Mouse (Mus musculus) midbrain, postnatal 0 days (tissue): ENCODE measurements around the gene Rasgrp2. TPM values are rescaled to one million over a fixed set of nuclear protein-coding genes. Genes with fewer than 3 reads are reported as not detected.

Source experiments
- ATAC-seq: fragments of 200-750 bp; cut with Nextera tagmentation; 2 replicates; pipeline ENCODE4 v1.8.0; 2017; ENCODE audit warnings: moderate number of reproducible peaks, mild to moderate bottlenecking, moderate TSS enrichment, moderate library complexity; ENCODE audit not compliant: low FRiP score
- DNase-seq: peaks from one replicate; pipeline ENCODE4 v3.0.0-alpha.2; 2015; ENCODE audit warnings: low spot score
- H3K27ac ChIP-seq: fragments of 300-500 bp; sonication (generic); 2 replicates; pipeline ENCODE4 v1.5.1; 2014; ENCODE audit warnings: low read depth, mild to moderate bottlenecking, low read length, mixed read lengths
- H3K27me3 ChIP-seq: fragments of 300-500 bp; sonication (generic); 2 replicates; pipeline ENCODE4 v1.6.1; 2014; ENCODE audit warnings: low read length, control low read depth, mixed read lengths; ENCODE audit not compliant: insufficient read depth
- H3K36me3 ChIP-seq: fragments of 300-500 bp; sonication (generic); 2 replicates; pipeline ENCODE4 v1.6.1; 2014; ENCODE audit warnings: low read length, control low read depth, mixed read lengths; ENCODE audit not compliant: insufficient read depth
- H3K4me1 ChIP-seq: fragments of 300-500 bp; sonication (generic); 2 replicates; pipeline ENCODE4 v1.6.1; 2014; ENCODE audit warnings: mild to moderate bottlenecking, control low read depth, antibody characterized with exemption, low read length, mixed read lengths; ENCODE audit not compliant: insufficient read depth
- H3K4me2 ChIP-seq: fragments of 300-500 bp; sonication (generic); 2 replicates; pipeline ENCODE4 v1.6.1; 2014; ENCODE audit warnings: low read depth, mild to moderate bottlenecking, low read length, mixed read lengths; ENCODE audit not compliant: poor library complexity, severe bottlenecking
- H3K4me3 ChIP-seq: fragments of 300-500 bp; sonication (generic); 2 replicates; pipeline ENCODE4 v1.5.1; 2014; ENCODE audit warnings: low read depth, mild to moderate bottlenecking, low read length, moderate library complexity
- H3K9ac ChIP-seq: fragments of 300-500 bp; sonication (generic); replicated peaks from 2 replicates; pipeline ENCODE4 v1.6.1; 2014; ENCODE audit warnings: mild to moderate bottlenecking, low read length, moderate library complexity, mixed read lengths; ENCODE audit not compliant: poor library complexity, severe bottlenecking
- H3K9me3 ChIP-seq: fragments of 300-500 bp; sonication (generic); 2 replicates; pipeline ENCODE4 v1.6.1; 2016; ENCODE audit warnings: low read length, control low read depth
- CTCF ChIP-seq: IDR thresholded peaks from 2 replicates; pipeline ENCODE4 v1.5.1; 2016; ENCODE audit warnings: antibody characterized with exemption, mild to moderate bottlenecking
- WGBS: fragments of 180-500 bp; shearing (Covaris S2); extraction: QIAGEN DNeasy Blood & Tissue Kit; methylation state at CpG from one replicate; pipeline ENCODE4 v1.1.7; 2014; 5-methylcytosine and 5-hydroxymethylcytosine counted together
- polyA plus RNA-seq: library from polyadenylated mRNA; unstranded; fragments of >200 nt; fragmentation: Nextera tagmentation; extraction: Ambion mirVana; gene quantifications from 2 replicates; pipeline ENCODE4 v1.2.1, GENCODE M21; 2015
- total RNA-seq: library from RNA; depleted of rRNA; stranded (reverse); fragments of >200 nt; gene quantifications from 2 replicates; pipeline ENCODE4 v1.2.3, GENCODE M21; 2014

Rasgrp2 gene
- total and polyA plus RNA-seq, 2 experiments from 2014 or later = 232 to 291 TPM

GRCm38 (mm10) chr19:6428501-6429200 lies 29.5 kb downstream of the Rasgrp2 start:
- peaks cover 47% of the 10 kb centered on the region for H3K4me1 ChIP-seq
- H3K27ac ChIP-seq = 0 out of 2 replicates have a peak overlapping the region, but pooled peaks have one; percentile 32
- H3K9me3 ChIP-seq = no peaks in the 10 kb centered on the region
- peak overlapping the region; percentile 27 for H3K4me3 ChIP-seq
- ATAC-seq (0 out of 2 replicates have a peak, but pooled peaks have one; percentile 41), DNase-seq (no peak)
- peak overlapping the region; percentile 51 for H3K9ac ChIP-seq
- WGBS = 12% methylated on average over 44 of the region's 60 CpGs
- peak overlapping the region; percentile 50 for H3K4me2 ChIP-seq
- no peaks in the 10 kb centered on the region for H3K27me3 ChIP-seq
- peaks cover 8% of the 10 kb centered on the region; the same call in 1 of the 2 replicates for H3K36me3 ChIP-seq
- TF ChIP-seq CTCF = 0 out of 2 replicates have a peak, but pooled peaks have one; percentile 26

GRCm38 (mm10) chr19:6443016-6443415 lies 43.9 kb downstream of the Rasgrp2 start:
- Histone ChIP-seq H3K4me1 (peaks cover 45% of the 10 kb centered on the region), H3K4me3 (no peak overlapping the region), H3K27me3 (no peaks in the 10 kb centered on the region), H3K36me3 (no peaks in the 10 kb centered on the region), H3K4me2 (no peak overlapping the region), H3K9ac (no peak overlapping the region), H3K27ac (no peak overlapping the region), H3K9me3 (no peaks in the 10 kb centered on the region)
- ATAC-seq (no peak), DNase-seq (no peak)
- no peak for TF ChIP-seq CTCF
- WGBS = 66% methylated on average over 10 of the region's 10 CpGs

GRCm38 (mm10) chr19:6445761-6446423 lies 46.8 kb downstream of the Rasgrp2 start:
- DNase-seq (peak; percentile 91), ATAC-seq (peak; percentile 88)
- WGBS = 5% methylated on average over 10 of the region's 10 CpGs
- peaks cover 5% of the 10 kb centered on the region; the same call in 1 of the 2 replicates for H3K36me3 ChIP-seq
- H3K4me3 ChIP-seq = 0 out of 2 replicates have a peak overlapping the region, but pooled peaks have one; percentile 9
- peak overlapping the region; percentile 85 for H3K27ac ChIP-seq
- H3K27me3 ChIP-seq = no peaks in the 10 kb centered on the region
- H3K9ac ChIP-seq = peak overlapping the region; percentile 52
- H3K9me3 ChIP-seq = no peaks in the 10 kb centered on the region
- peak; percentile 28; the same call in 1 of the 2 replicates for TF ChIP-seq CTCF
- H3K4me2 ChIP-seq = peak overlapping the region; percentile 42
- H3K4me1 ChIP-seq = peaks cover 42% of the 10 kb centered on the region

GRCm38 (mm10) chr19:6446736-6447437 lies 47.7 kb downstream of the Rasgrp2 start:
- H3K27ac ChIP-seq = peak overlapping the region; percentile 85
- no peak for TF ChIP-seq CTCF
- peaks cover 43% of the 10 kb centered on the region for H3K4me1 ChIP-seq
- H3K36me3 ChIP-seq = peaks cover 5% of the 10 kb centered on the region; the same call in 1 of the 2 replicates
- no peak overlapping the region for H3K4me3 ChIP-seq
- DNase-seq (peak; percentile 65), ATAC-seq (no peak)
- peak overlapping the region; percentile 46 for H3K9ac ChIP-seq
- 0 out of 2 replicates have a peak overlapping the region, but pooled peaks have one; percentile 42 for H3K4me2 ChIP-seq
- no peaks in the 10 kb centered on the region for H3K27me3 ChIP-seq
- H3K9me3 ChIP-seq = no peaks in the 10 kb centered on the region
- 36% methylated on average over 7 of the region's 7 CpGs for WGBS

- DNase-seq = no peak
- H3K27ac ChIP-seq = peak overlapping the region; percentile 49
- H3K4me1 ChIP-seq = peaks cover 57% of the 10 kb centered on the region
- H3K4me3 ChIP-seq = no peak overlapping the region
- H3K36me3 ChIP-seq = peaks cover 5% of the 10 kb centered on the region; the same call in 1 of the 2 replicates
- H3K9me3 ChIP-seq = no peaks in the 10 kb centered on the region
- no peak for ATAC-seq
- no peaks in the 10 kb centered on the region for H3K27me3 ChIP-seq
- H3K9ac ChIP-seq = no peak overlapping the region
- WGBS = 45% methylated on average over 5 of the region's 5 CpGs
- H3K4me2 ChIP-seq = no peak overlapping the region
- TF ChIP-seq CTCF = no peak
Measured at GRCm38 (mm10) chr19:6448752-6449151, 49.6 kb downstream of the Rasgrp2 start.
